Mouse (Mus musculus) spleen, adult 2 months (tissue): ENCODE results near the gene Pitpnb.

ENCODE experiments used
- CTCF ChIP-seq: fragments of 200-500 bp; IDR thresholded peaks from 2 replicates; pipeline ENCODE4 v1.5.1; 2011; ENCODE audit warnings: mild to moderate bottlenecking, inconsistent platforms; ENCODE audit not compliant: insufficient read depth, insufficient read length, insufficient replicate concordance; ENCODE audit errors: extremely low read depth
- POLR2A ChIP-seq: fragments of 200-500 bp; IDR thresholded peaks from 2 replicates; pipeline ENCODE4 v1.6.1; 2011; ENCODE audit warnings: low read depth, low read length, inconsistent platforms

DNA sequence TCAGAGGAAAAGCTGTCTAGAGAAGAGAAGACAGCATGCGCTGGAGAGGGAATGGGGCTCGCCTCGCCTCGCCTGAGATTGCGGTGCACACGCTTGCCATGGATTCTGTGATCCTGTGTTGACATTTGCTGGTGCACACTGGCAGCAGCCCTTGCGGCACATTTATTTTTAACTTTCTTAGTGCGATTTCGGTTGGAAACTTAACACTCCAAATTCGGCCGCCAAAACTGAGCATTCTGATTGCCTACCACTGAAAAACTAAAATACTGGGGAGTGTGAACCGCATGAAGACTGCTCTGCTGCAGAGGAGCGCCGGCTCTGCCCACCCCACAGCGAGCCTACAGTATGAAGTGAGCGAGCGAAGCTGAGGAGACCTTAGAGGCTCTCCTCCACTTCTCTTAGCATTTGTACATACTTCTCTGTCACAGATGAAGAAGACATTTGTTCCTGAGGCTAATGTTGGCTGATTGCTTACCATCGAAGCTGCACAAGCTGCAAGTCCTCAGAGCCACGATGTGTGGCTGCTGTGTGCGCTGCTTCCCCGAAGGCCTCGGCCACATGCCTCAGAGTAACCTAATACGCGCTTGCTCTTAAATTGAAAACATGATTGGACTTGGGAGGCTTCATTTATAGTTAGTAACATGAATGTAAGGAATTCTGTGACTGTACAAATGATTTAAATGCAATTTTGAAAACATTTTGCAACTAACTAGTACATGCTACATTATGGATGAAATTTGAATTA, 45.9 kb downstream of the Pitpnb start:
- no peak for TF ChIP-seq POLR2A
- no peak for TF ChIP-seq CTCF
